Mouse (Mus musculus) MEL-GATA-1-ER (cell line): ENCODE results near the gene Magi2.
A peak's percentile ranks its signal among the peaks of the same experiment; 100 is the strongest.
"Not testable (repeated sequence)": the region's sequence is repeated elsewhere in the genome, so short reads cannot be mapped to it uniquely, and the experiment has no call there.

Source experiments
- DNase-seq: peaks from one replicate; pipeline ENCODE4 v3.0.0-alpha.2; 2012; ENCODE audit warnings: low read depth; ENCODE audit errors: extremely low read depth

Gene Magi2

GRCm38 (mm10) chr5:19226866-19227243 lies at the start of gene Magi2:
Gene Magi2, plus strand, starts transcription at chr5:19227036.
- no peak for DNase-seq

GRCm38 (mm10) chr5:19178594-19178993 lies 48.2 kb upstream of the Magi2 start:
- no peak for DNase-seq

GRCm38 (mm10) chr5:19186175-19186574 lies 40.7 kb upstream of the Magi2 start:
- DNase-seq: no peak

GRCm38 (mm10) chr5:19211665-19212064 lies 15.2 kb upstream of the Magi2 start:
- DNase-seq: no peak

- no peak for DNase-seq
Measured at GRCm38 (mm10) chr5:19226144-19226865, 531 bp upstream of the Magi2 start.

GRCm38 (mm10) chr5:19227281-19227680 lies 445 bp downstream of the Magi2 start:
- no peak for DNase-seq

- no peak for DNase-seq
Measured at GRCm38 (mm10) chr5:19227791-19228331, 1.0 kb downstream of the Magi2 start.

- DNase-seq: no peak
Measured at GRCm38 (mm10) chr5:19241797-19242196, 15.0 kb downstream of the Magi2 start.

- DNase-seq: no peak
Measured at GRCm38 (mm10) chr5:19246426-19246825, 19.6 kb downstream of the Magi2 start.

GRCm38 (mm10) chr5:19247266-19247665 lies 20.4 kb downstream of the Magi2 start:
- no peak for DNase-seq

- no peak for DNase-seq
Measured at GRCm38 (mm10) chr5:19262816-19263215, 36.0 kb downstream of the Magi2 start.

- no peak for DNase-seq
Measured at GRCm38 (mm10) chr5:19264627-19265026, 37.8 kb downstream of the Magi2 start.

- DNase-seq: no peak
Measured at GRCm38 (mm10) chr5:19292581-19292980, 65.7 kb downstream of the Magi2 start.

GRCm38 (mm10) chr5:19306656-19307055 lies 79.8 kb downstream of the Magi2 start:
- no peak for DNase-seq

- DNase-seq: no peak
Measured at GRCm38 (mm10) chr5:19309870-19310269, 83.0 kb downstream of the Magi2 start.

GRCm38 (mm10) chr5:19322532-19322931 lies 95.7 kb downstream of the Magi2 start:
- no peak for DNase-seq

GRCm38 (mm10) chr5:19337561-19337960 lies 110.7 kb downstream of the Magi2 start:
- no peak for DNase-seq

GRCm38 (mm10) chr5:19368175-19368574 lies 141.3 kb downstream of the Magi2 start:
- no peak for DNase-seq

GRCm38 (mm10) chr5:19395876-19396275 lies 169.0 kb downstream of the Magi2 start:
- no peak for DNase-seq

GRCm38 (mm10) chr5:19400299-19400698 lies 173.5 kb downstream of the Magi2 start:
- DNase-seq: no peak

- peak; percentile 9 for DNase-seq
Measured at GRCm38 (mm10) chr5:19400738-19401408, 174.0 kb downstream of the Magi2 start.

- DNase-seq: not testable (repeated sequence)
Measured at GRCm38 (mm10) chr5:19404268-19404667, 177.4 kb downstream of the Magi2 start.

- no peak for DNase-seq
Measured at GRCm38 (mm10) chr5:19414556-19414955, 187.7 kb downstream of the Magi2 start.
